Mouse (Mus musculus): ENCODE measurements around the gene Hacd2.

Gene Hacd2

DNA sequence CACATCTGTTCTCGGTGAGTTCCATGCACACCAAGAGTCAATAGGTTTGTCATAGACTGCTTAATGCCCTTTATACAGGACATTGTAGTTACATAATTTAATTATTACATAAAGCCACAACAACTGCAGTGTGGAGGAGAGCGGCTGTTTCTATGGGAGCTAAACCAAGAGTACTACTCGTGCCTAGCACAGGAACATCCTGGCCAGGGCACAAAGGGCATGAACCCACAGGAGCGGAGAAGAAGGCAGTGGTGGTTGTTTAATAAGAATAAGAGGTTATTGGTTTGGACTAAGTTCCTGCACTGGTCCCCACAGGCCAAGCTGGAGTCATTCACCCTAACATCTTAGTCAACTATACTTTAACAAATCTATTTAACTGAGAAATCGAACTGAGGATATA lies 16.0 kb upstream of the Hacd2 start:
- no peak for DNase-seq (ENCODE audit: low spot score in 2 of 2)

DNA sequence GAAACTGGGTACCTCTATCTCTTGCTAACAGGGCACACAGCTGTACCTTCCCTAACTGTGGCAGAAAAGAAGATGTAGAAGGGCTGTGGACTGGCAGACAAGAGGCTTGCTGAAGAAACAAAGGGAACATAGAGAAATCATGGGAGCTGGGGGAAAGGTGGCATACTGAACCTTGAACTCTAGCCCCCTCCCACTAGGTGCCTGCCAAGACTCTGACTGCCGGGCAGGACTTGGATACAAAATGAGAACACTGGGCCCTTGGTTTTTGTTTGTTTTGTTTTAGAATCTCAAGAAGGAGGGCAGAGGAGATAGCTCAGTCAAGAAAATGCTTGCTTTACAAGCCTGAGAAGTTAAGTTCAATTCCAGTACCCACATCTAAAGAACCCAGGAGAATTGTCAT lies 14.9 kb upstream of the Hacd2 start:
- no peak for DNase-seq (ENCODE audit: low spot score in 2 of 2)

DNA sequence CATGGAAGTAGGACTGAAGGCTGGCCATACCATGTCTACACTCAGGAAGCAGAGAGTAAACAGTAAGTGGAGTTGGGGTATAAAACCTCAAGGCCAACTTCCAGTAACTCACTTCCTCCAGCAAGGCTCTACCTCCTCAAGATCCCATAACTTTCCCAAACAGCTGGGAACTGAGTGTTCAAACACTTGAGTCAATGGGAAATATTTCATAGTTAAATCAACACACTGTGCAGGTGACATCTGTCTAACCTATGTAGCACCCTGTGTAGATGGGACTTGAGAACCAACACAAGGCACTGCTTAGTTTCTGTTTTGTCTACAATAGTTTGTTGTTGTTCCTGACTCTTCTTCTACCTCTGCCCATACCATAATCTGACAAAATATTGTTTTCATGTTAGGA lies 13.8 kb upstream of the Hacd2 start:
- DNase-seq (ENCODE audit: low spot score in 2 of 2) = no peak

DNA sequence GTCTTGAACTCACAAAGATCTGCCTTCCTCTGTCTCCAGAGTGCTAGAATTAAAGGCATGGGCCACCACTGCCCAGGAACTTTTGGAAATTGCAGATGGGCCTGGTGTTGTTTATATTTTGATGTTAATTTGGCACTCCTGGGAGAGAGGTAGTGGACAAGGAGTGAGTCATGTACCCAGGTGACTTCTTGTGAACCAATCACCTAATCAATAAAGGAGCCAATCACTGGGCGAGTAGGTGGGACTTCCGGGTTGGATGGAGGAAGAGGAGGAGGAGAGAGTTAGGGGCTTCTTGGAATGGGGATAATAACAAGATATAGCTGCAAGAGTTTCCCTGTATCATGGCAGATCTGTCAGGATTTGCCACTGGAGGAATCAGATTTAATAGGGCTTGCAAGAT lies 8.7 kb upstream of the Hacd2 start:
- no peak for DNase-seq (ENCODE audit: low spot score in 2 of 2)

DNA sequence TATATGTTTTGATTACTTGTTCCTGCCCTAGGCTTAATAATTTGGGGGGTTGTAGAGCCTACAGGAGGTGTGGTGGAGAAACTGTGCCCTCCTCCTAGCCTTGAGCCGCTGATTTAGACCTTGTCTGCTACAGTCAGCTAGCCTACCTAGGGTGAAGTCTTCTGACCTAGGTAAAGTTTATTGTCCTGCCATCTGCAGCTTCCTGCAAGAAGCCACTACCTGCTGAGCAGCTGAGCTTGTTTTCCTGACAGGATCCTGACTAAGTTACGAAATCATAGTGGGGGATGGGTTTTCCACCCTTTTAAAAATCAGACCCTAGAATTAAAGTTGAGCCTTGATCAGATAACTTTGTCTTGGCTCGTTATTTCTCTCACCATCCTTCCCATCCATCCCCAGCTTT lies 5.7 kb upstream of the Hacd2 start:
- DNase-seq (ENCODE audit: low spot score in 2 of 2) = no peak

DNA sequence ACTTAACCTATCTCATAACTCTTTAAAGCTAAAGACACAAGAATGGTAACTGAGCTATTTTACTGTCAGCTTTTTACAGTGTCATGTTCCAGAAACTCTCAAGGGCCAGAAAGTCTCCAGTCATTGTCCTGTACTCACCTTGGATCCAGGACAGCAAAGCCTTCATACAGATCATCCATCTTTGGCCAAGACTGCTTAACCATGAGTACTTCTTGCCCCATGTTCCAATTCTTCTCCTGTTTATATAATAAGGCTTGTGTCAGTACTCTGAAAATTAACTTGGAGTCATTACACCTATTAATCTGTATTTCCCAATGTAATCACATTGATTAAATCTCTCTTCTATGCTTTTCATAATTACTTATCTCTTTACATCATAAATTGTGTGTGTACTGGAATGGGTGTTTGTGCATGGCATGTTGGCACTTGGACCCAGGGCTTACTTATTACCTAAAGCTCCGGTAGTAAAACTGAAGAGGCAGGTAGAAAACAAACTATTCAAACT lies 3.7 kb upstream of the Hacd2 start:
- DNase-seq (ENCODE audit: low spot score in 2 of 2) = no peak

DNA sequence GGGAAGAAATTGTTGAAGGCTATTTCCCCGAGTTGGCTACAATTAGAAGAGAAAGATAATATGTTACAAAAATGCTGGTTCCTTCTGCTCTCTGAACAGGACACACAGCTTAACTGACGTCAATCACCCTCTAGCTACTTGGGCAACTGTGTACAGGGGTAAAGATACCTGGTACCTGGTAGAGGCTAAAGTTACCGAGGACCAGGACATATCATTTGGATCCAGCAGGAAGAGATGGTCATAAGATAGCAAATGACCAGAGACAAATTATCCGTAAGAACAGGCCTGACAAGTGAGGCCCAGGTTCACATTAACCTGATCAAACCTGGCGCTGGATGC lies 356 bp upstream of the Hacd2 start:
- no peak for DNase-seq (ENCODE audit: low spot score in 2 of 2)

DNA sequence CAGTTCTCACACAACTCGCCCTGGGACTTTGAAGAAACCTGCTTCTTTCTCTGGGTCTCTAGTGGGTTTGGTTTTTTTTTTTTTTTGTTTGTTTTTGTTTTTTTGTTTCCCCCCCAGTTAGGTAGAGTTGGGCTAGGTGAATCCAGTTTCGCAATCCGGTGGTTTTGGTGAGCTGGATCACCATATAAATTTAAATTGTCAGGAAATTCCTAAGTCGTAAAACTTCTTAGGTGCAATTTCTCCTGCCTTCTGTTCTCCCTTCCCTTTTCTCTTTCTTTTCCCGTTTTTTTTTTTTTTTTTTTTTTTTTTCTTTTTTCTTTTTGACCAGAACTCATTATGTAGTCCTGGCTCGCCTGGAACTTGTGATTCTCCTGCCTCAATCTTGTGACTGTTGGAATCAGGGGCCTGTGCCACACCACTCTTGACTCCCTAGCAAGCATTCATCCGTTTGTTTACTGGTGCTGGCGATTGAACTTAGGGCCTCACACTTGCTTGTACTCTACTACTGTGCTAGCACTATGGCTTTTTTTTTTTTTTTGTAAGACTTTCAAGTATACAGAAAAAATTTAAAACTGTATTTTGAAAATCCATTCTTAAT lies 1.0 kb downstream of the Hacd2 start:
- no peak for DNase-seq (ENCODE audit: low spot score in 2 of 2)

DNA sequence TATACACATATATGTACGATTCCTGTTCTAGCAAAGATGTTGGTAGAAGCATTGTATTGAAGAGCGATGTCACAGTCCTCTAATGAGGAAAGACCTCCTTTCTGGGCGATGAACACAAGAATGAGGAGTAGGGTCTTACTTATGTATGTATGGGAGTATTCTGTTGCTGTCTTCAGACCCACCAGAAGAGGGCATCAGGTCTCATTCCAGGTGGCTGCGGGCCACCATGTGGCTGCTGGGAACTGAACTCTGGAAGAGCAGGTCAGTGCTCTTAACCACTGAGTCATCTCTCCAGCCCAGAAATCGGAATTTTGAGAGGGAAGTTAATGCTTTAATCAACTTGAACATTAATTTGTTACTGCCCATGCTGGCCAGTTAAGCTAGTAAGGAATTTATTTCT lies 2.1 kb downstream of the Hacd2 start:
- DNase-seq (ENCODE audit: low spot score in 2 of 2) = no peak

DNA sequence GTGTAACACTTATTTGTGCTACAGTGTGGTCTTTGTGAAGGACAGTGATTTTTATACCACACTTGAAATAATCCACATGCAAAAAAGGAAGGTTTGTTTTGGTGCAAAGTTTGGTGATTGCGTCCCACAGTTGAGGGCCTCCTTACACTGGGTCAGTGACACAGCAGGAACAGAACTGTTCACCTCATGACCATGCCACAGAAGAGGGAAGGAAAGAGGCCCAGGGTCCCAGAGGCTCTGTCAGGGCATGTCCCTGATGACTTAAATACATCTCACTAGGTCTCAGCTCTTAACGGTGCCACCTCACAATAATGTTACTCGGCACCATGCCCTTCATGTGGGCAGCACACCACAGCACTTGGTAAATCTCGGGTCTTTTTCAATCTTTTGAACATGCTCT lies 3.1 kb downstream of the Hacd2 start:
- DNase-seq (ENCODE audit: low spot score in 2 of 2) = no peak

DNA sequence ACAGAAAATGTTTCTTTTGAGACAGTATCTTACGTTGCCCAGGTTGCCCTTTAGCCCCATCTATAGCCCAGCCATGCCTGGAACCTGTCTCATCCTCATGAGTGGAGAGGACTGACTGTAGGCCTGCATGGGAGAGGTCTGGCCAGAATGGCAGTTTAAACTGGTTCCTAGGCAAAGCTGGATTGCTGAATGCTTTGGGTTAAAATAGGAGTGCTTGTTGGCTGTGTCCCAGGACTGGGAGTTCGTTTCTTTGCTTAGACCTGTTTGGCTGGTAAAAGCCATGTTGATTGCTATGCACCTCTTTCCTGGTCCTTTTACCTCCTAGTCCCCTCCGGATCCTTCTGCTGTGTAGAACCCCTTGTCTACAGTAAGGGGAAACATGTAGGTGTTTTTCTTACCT lies 11.0 kb downstream of the Hacd2 start:
- no peak for DNase-seq (ENCODE audit: low spot score in 2 of 2)

DNA sequence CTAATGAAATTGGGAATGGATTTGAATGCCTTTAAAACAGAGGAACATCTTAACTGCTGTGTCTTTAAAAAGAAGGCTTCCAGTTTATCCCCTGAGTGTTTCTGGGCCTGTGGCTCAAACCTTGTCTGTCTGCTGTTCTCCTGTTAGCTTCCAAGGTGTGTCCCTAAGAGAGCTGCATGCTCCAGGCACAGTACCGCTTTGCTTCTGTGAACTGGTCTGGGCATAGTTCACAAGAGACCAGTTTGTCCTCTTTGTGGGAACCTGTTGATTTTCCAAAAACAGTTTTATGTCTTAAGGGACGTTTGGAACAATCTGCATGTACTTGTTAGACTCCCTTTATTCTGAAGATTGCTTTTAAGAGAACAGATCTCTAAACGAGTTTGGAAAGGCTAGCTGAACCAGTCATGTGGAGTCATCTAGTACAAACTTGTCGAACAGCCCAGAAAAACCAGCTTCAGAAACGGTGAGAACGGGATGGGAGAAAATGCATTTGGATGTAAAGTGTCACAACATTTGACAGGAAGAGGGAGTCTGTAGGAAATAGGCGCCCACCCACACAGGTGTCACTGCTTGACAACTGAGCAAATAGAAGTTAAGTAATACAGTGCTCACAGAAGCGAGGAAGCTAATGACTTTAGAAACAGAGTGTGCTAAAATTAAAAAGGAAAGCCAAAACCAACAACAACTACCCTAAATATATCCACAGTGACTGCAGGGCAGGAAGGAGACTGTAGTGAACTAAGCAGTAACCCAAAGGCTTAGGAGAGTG lies 11.8 kb downstream of the Hacd2 start:
- DNase-seq (ENCODE audit: low spot score in 2 of 2) = no peak

DNA sequence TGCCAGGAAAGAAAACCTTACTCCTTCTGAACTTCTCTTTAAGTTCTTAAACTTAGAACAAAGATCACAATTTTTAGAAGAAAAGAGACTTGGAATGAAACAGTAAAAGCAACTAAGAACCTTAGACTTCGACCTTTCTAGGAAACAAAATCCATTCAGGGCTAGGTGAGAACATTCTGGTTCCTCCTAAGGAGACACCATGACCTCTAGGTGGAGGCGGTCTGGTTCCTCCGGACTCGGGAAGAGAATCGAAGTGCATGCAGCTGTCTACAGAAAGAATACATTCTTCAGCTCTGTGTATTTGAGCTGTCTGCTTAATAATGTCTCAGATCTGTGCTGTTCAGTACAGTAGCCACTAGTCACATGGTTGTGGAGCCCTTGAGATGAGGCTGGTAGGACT lies 12.7 kb downstream of the Hacd2 start:
- DNase-seq (ENCODE audit: low spot score in 2 of 2) = no peak

DNA sequence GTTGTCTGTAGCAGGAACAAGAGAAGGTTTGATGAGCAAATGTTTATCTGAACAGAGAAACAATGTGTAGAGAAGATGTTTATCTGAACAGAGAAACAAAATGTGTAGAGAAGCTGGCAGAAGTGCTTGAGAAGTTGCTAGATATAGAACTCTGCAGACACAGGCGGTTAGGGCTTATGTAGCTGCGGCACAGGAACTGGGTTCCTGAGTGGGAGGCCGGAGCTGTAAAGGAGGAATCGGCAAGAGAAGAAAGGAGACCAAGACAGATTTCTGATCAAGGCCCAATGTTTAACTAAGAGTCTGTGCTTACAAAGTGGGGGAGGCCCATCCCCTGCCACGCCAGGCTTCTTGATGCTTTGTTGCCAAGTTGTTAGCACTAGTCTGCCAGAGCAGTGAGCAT lies 14.5 kb downstream of the Hacd2 start:
- DNase-seq (ENCODE audit: low spot score in 2 of 2) = no peak

DNA sequence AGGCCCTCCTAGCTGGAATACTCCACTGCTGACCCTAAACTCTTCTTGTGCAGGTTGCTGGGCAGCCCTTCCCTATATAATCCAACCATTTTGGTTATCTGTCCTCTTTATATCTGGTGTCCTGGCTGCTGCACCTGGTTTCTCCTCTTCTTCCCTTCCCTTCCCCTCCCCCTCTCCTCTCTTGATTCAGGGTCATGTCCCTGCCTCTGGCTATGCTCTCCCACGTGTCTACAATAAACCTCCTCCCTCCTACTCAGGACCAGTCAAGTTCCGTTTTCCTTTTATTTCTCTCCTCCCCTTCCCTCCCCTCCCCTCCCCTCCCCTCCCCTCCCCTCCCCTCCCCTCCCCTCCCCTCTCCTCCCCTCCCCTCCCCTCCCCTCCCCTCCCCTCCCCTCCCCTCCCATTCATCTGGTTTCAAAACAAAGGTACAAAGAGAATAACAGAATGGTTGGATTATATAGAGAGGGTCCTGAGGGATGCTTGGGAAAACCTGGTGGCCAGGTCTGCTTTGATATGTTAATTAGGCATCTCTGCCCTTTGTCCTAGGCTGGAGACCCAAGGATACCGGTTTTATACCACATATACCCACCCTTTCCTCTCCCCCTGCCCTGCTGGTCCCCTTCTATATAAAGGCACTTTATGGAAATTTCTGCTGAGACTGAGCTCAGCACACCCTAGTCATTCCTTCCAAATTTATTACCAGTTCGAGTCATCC lies 16.3 kb downstream of the Hacd2 start:
- DNase-seq (ENCODE audit: low spot score in 2 of 2) = no peak

DNA sequence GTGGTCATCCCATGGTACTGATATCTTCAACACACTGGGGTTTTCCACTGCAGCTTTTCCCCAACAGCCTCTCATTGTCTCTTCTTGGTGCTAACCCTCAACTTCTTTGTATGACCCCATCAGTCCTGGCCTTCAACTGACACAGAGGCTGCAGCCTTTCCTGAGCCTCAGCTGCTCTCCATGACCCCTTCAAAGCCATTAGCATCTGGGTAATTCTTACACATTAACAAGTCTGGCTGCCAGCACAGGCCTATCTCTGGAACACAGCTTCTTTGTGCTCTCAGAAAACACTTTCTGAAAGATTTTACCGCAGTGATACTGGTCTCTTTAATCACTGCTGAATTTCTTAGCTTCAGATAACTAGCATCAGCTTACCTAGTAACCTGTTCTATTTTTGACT lies 17.9 kb downstream of the Hacd2 start:
- DNase-seq (ENCODE audit: low spot score in 2 of 2) = no peak

DNA sequence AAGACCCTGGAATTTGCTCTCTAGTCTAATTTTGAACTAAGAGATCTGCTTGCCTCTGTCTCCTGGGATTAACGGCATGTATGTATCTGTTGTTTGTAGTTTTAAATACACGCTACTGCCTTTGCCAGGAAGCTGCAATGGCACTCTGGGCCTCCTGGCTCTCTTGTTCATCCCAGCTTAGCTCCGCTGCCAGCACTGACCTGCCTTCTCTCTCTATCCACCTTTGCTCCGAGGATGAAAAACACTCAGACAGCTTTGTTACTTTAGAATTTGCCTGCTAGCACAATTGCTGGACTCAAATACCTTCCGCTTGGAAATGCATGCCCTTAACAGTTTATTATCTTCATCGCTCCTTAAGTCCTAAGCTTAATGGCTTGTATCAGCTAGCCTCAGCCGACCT lies 18.8 kb downstream of the Hacd2 start:
- DNase-seq (ENCODE audit: low spot score in 2 of 2) = no peak

DNA sequence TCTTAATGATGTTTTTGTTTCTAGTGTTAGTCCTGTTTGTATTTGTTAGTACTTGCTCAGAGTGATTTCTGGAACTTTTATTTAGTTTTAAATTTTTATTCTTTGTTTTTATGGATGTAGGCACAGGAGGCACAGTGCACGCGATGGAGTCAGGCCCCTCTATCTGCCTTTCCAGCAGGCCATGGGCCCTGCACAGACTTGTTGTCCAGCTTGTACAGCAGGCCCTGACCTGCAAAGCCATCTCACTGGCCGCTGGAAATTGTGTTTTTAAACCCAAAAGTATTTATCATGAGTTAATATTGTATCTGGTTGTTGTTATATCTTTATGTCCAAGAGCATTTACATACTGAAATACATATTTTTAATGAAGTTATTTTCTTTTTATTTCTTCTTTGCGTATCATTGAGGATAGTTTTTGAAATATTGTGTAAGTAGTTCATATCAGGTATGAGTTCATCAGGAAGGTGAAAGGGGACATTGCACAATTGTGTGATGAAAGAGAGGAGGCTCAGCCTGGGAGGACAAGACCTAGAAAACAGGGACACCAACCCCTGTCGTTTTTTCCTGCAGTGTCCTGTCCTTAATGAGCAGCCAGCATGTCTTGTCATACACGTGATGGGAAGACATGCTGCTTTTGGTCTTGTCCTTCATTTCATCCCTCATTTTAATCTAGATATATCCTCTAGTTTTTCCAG lies 24.0 kb downstream of the Hacd2 start:
- DNase-seq (ENCODE audit: low spot score in 2 of 2) = no peak

DNA sequence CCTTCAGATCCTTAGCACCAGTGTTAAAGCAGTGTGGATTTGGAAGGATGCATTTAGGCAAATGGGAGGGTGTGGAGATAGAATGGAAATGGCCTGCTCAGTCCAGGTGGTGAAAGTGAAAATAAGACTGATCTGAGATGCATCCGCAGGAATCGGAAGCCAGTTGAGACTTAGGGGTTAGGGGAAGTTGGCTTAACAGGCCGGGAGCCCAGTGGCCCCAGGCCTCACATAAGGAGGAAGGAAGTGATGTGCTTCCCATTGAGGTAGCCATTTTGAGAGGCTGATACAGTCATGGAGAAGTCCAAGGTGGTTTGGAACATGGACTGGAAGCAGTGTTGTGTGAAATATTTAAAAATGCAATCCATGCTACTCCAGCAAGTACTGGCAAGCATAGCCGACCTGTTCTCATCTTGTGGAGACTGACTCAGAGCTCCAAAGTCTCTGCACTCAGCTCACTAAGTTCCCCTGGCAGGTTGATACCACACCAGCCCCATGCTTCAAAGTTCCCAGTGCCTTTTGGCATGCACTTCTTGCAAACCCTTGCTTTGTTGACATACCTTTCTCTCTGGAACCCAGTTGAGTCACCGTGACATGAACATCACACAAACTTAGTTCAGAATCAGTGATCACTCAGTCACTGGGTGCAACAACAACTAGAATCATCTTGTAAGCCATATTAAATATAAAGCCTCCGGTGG lies 25.2 kb downstream of the Hacd2 start:
- DNase-seq (ENCODE audit: low spot score in 2 of 2) = no peak

DNA sequence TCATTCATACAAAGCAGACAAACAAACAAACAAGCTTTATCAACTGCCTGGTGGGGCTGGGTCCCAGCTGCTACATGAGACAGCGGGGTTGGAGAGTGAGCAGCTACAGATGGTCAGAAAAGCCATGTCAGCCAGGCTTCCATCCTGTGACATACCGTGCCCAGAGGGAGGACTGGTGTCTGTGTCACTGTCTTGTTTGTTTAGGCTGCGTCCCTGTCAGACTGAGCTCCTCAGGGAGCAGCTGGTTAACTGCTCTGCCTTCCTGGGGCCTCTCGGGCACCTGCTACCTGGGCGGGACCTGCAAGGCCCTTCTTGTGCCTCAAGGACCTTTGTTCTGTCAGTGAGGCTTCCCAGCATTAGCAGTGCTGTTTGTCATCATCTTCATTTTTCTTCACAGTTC lies 28.8 kb downstream of the Hacd2 start:
- no peak for DNase-seq (ENCODE audit: low spot score in 2 of 2)

DNA sequence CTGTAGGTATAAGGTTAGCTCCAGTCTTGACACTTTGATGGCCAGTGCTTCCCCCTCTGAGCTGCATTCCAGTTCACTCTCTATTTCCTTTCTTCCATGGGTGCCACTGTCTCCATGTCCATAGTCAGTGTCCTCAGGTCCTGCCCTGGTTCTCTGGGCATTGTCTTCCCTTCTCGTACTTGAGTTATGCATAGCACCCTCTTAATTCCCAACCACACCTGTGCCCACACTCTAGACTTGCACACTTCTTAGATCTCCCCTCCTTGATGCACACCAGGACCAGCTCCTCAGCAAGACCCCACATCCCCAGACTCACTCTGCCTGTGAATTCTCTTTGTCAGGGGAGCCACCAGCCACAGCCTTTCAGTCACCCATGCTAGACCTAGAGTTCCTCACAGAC lies 30.0 kb downstream of the Hacd2 start:
- no peak for DNase-seq (ENCODE audit: low spot score in 2 of 2)

Measured in natural killer cell, adult 2 months (primary cell).